Mouse (Mus musculus) E14TG2a.4 (cell line): Measurements from ENCODE around the gene Lrrc32.
A peak's percentile ranks its signal among the peaks of the same experiment; 100 is the strongest.

ENCODE experiments used
- CTCF ChIP-seq: conservative IDR thresholded peaks from 2 replicates; pipeline ENCODE4 v1.5.1; 2014; ENCODE audit warnings: low read length
- NANOG ChIP-seq: IDR thresholded peaks from 2 replicates; pipeline ENCODE4 v1.6.1; 2014; ENCODE audit warnings: borderline replicate concordance, low read length, mixed read lengths
- POU5F1 ChIP-seq: IDR thresholded peaks from 2 replicates; pipeline ENCODE4 v1.6.1; 2014; ENCODE audit warnings: low read length, borderline replicate concordance

DNA sequence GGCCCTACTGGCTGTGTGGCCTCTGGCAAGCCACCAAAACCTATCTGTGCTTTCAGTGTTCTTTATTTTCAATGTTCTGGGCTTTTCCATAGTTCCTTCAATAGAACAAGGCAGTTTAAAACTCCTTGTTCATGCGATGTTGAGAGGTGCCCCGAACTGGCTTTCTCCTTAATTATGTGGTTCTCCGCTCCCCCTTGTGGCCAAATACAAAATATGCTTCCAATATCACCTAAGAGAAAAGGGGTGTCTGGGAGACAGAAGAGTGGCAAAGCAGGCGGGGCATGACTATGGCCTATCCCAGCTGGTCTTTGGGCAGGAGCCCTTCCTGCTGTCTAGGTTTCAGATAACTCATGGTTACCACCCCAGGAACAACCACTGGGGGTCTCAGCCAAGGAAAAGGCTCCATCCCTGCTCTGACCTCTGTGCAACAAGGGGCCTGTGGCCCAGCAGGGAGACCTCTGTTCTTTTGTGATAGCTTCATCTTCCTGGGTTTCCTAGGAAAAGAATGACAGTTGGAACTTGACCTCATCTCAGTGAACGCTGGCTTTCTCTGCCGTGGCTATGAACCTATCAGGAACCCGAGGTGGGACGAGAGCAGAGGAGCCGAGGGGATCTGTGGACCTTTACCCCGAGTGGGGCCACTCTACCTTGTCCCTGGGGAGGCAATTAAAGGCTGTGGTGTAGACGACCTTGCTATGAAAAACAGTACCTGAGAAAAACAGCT is 41.3 kb upstream of the Lrrc32 start:
- TF ChIP-seq CTCF (peak; percentile 44), POU5F1 (no peak), NANOG (no peak)
